Mouse (Mus musculus) ES-Bruce4 (cell line): ENCODE data around the gene Lrch1. TPM values are rescaled to one million over a fixed set of nuclear protein-coding genes. Genes with fewer than 3 reads are reported as not detected.

Source experiments
- H3K27ac ChIP-seq: 2 replicates; pipeline ENCODE4 v1.5.1; 2012; ENCODE audit warnings: low read length, inconsistent platforms; ENCODE audit not compliant: insufficient read depth
- H3K27me3 ChIP-seq: 2 replicates; pipeline ENCODE4 v1.6.1; 2012; ENCODE audit warnings: mild to moderate bottlenecking, low read length, inconsistent platforms; ENCODE audit not compliant: control insufficient read depth, poor library complexity, insufficient read depth, severe bottlenecking
- H3K36me3 ChIP-seq: 2 replicates; pipeline ENCODE4 v1.6.1; 2012; ENCODE audit warnings: inconsistent platforms, mild to moderate bottlenecking, low read length, moderate library complexity; ENCODE audit not compliant: control insufficient read depth, poor library complexity, insufficient read depth, severe bottlenecking
- H3K4me1 ChIP-seq: one replicate; pipeline ENCODE4 v1.8.1; 2011; ENCODE audit warnings: low read length; ENCODE audit not compliant: control insufficient read depth, insufficient read depth
- H3K4me3 ChIP-seq: 2 replicates; pipeline ENCODE4 v1.5.1; 2011; ENCODE audit warnings: low read depth, mild to moderate bottlenecking, low read length
- H3K9ac ChIP-seq: 2 replicates; pipeline ENCODE4 v1.6.1; 2012; ENCODE audit warnings: low read depth, mild to moderate bottlenecking, inconsistent platforms; ENCODE audit not compliant: poor library complexity, severe bottlenecking
- H3K9me3 ChIP-seq: replicated peaks from 2 replicates; pipeline ENCODE4 v1.6.1; 2012; ENCODE audit warnings: mild to moderate bottlenecking, low read length, inconsistent platforms; ENCODE audit not compliant: control insufficient read depth, poor library complexity, insufficient read depth, severe bottlenecking
- CTCF ChIP-seq: IDR thresholded peaks from one replicate; pipeline ENCODE4 v1.8.1; 2011; ENCODE audit warnings: low read depth, low read length
- EP300 ChIP-seq: IDR thresholded peaks from 2 replicates; pipeline ENCODE4 v1.6.1; 2011; ENCODE audit warnings: low read depth, low read length; ENCODE audit not compliant: insufficient read depth
- POLR2A ChIP-seq: IDR thresholded peaks from one replicate; pipeline ENCODE4 v1.8.1; 2011; ENCODE audit warnings: low read length; ENCODE audit not compliant: insufficient read depth
- polyA plus RNA-seq: library from polyadenylated mRNA; stranded (reverse); fragments of >200 nt; gene quantifications from 2 replicates; pipeline ENCODE4 v1.2.4, GENCODE M21; 2011; ENCODE audit warnings: low read depth; ENCODE audit not compliant: missing spikeins, insufficient read depth, insufficient read length

Gene Lrch1
- polyA plus RNA-seq, 1 experiment: 17.0 TPM

DNA sequence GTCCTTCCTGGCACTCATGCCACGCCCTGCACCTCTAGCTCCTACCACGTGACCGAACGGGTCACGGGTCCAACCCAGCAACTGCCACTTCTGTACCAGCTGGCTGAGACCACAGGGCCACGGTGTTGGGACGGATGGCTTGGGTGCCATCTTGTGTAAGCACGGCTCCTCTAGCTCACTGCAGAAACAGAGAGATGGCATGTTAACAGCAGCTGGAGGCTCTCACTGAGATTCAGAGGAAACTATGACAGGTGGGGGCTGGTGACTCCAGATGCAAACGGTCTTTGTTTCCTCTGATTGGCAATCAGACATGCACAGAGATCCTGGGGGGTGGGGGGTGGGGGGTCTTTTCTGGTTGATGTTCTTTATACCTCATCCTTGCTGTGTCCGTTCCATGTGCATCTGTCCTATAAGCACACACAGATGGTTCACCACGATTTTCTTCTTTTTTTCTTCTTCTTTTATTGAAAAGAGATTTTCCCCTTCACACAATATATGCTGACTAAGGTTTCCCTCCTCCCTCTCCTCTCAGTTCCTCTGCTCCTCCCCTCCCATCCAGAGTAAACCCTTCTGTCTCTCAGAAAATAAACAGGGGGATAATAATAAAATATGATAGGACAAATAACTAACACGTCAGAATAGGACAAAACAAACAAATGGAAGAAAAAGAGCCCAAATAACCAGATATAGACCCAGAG lies 25.5 kb downstream of the Lrch1 start:
- Histone ChIP-seq H3K9ac (no peak overlapping the region), H3K4me3 (peak overlapping the region; percentile 58), H3K9me3 (no peaks in the 10 kb centered on the region), H3K4me1 (no peaks in the 10 kb centered on the region), H3K27ac (no peak overlapping the region), H3K36me3 (no peaks in the 10 kb centered on the region), H3K27me3 (no peaks in the 10 kb centered on the region)
- TF ChIP-seq CTCF: no peak
- no peak for TF ChIP-seq POLR2A
- peak; percentile 77; the same call in 1 of the 2 replicates for TF ChIP-seq EP300

DNA sequence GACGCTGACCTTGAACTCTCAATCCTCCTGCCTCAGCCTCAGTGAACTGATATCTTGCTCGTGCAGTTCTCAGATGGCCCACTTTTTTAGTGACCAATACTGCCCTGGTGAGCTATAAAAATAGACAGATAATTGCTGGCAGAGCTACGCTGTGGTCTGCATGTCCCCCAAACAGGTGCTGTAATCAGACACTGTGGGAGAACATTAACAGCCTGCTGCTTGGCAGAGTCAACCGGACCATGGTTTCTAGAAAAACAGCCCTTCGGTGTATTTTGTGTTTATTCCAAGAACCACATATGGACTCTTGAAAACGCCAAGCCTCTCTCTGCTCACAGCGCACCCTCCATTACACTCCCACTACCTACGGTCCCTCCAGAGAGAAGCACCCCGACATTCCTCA lies 26.2 kb downstream of the Lrch1 start:
- H3K36me3 ChIP-seq: no peaks in the 10 kb centered on the region
- TF ChIP-seq CTCF (no peak), POLR2A (no peak), EP300 (no peak)
- H3K9me3 ChIP-seq: no peaks in the 10 kb centered on the region
- H3K27ac ChIP-seq: peak overlapping the region; percentile 42; the same call in 1 of the 2 replicates
- H3K4me1 ChIP-seq: no peaks in the 10 kb centered on the region
- H3K9ac ChIP-seq: no peak overlapping the region
- H3K27me3 ChIP-seq: no peaks in the 10 kb centered on the region
- H3K4me3 ChIP-seq: no peak overlapping the region

DNA sequence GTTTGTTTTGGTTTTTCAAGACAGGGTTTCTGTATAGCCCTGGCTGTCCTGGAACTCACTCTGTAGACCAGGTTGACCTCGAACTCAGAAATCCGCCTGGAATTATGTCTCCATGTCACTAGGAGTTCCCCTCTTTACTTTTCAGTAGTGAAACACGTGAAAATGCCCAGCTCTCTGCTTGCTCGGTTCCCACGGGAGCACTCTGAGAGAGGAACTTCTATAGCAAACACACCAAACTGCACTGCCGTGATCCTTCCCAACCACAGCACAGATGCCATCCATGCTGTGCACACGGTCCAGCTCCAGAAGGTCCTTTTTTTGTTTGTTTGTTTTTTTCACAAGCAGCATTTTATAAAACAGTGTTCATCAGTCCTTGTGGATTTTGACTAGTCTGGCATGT lies 28.5 kb downstream of the Lrch1 start:
- Histone ChIP-seq H3K4me3 (no peak overlapping the region), H3K27me3 (no peaks in the 10 kb centered on the region), H3K27ac (no peak overlapping the region), H3K9ac (no peak overlapping the region), H3K4me1 (no peaks in the 10 kb centered on the region), H3K9me3 (no peaks in the 10 kb centered on the region), H3K36me3 (no peaks in the 10 kb centered on the region)
- TF ChIP-seq POLR2A (no peak), CTCF (no peak), EP300 (no peak)

DNA sequence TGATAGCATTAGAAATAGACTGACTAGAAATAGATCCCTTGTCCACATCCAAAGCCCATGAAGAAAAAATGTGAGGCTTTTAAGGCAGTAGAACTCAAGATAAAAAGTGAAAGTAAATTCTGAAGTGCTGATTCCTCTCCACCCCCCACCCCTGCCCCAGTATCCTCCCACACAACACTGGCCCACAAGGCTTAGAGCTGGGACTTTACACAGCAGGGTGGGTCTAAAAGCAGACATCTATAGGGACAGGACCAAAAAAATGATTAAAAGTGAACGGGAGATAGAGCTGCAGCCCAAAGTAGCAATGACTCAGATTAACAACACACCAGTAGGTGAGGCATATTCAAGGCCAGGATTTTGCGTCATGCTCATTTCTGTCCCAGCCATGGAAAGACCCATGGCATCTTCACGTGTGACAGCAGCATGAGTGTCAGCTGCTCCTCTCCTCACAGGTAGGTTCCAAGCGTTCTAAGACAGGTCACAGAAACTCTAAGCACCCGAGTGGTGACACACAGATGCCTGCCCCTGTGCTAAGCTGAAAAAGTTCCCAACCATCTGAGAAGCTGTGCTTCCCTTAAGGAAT lies 29.1 kb downstream of the Lrch1 start:
- no peak overlapping the region for H3K27ac ChIP-seq
- peaks cover under 1% of the 10 kb centered on the region for H3K4me1 ChIP-seq
- no peak for TF ChIP-seq POLR2A
- no peak for TF ChIP-seq EP300
- no peak for TF ChIP-seq CTCF
- no peak overlapping the region for H3K4me3 ChIP-seq
- H3K9me3 ChIP-seq: no peaks in the 10 kb centered on the region
- no peaks in the 10 kb centered on the region for H3K36me3 ChIP-seq
- H3K27me3 ChIP-seq: no peaks in the 10 kb centered on the region
- no peak overlapping the region for H3K9ac ChIP-seq

DNA sequence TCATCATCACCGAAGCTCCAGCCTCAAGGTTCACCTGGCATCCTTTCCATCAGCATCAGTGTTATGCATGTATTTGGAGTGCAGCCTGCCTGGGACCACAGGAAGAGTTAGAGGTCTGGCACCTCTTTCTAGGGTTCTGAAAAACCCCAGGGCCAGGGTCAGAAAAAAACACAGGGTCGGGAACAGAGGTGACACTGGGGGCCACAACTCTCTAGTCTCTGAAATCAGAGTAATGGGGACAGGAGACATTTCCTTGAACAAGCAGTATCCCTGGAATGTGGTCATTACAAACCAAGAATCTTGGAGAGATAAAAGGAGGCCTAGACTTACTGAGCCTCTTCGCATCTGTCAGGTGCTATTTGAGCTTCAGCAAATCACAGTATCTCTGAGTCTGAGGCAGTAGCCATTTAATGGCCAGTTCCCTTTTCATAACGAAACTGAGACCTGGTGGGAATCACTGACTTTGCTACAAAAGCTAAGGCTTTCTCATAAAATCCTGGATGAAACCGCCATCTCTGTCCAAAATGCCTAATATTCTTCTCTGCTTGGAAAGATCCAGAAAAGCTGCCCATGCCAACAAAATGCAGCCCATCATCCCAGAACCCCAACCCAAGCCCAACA lies 30.1 kb downstream of the Lrch1 start:
- Histone ChIP-seq H3K4me1 (peaks cover 1% of the 10 kb centered on the region), H3K27me3 (no peaks in the 10 kb centered on the region)

DNA sequence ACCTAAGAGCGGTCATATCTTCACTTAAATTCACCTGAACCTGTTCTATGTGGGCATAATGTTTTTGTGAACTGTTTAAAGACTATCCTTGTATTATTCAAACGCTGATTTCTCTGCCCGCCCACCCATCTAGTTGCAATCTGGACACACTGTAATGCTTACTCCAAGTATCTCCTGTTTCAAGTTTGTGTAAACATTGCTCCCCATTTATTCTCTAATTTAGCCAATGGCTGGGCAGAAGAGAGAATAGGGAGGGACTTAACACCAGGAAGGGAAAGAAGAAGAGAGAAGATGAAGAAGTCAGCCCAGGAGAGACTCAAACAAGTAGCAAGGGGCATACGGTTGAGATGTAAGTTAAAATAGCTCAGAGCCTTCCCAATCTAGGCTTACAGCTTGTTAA lies 31.0 kb downstream of the Lrch1 start:
- Histone ChIP-seq H3K27me3 (no peaks in the 10 kb centered on the region), H3K36me3 (no peaks in the 10 kb centered on the region), H3K4me3 (no peak overlapping the region), H3K9me3 (no peaks in the 10 kb centered on the region), H3K4me1 (peaks cover 1% of the 10 kb centered on the region), H3K9ac (no peak overlapping the region), H3K27ac (no peak overlapping the region)
- TF ChIP-seq POLR2A (no peak), EP300 (no peak), CTCF (no peak)

More for the DNA sequence above, 30.1 kb downstream of the Lrch1 start:
- TF ChIP-seq POLR2A (no peak), CTCF (no peak), EP300 (no peak)
- no peak overlapping the region for H3K27ac ChIP-seq
- H3K4me3 ChIP-seq: no peak overlapping the region
- no peaks in the 10 kb centered on the region for H3K36me3 ChIP-seq
- H3K9ac ChIP-seq: no peak overlapping the region
- no peaks in the 10 kb centered on the region for H3K9me3 ChIP-seq
